Mouse (Mus musculus): Measurements from ENCODE around the gene Zbtb17. TPM values are rescaled to one million over a fixed set of nuclear protein-coding genes. Genes with fewer than 3 reads are reported as not detected.

Gene Zbtb17
- polyA plus RNA-seq, 1 experiment: not detected

GRCm38 (mm10) chr4:141423288-141423687 lies 21.2 kb upstream of the Zbtb17 start:
- 74% methylated on average over 5 of the region's 5 CpGs for WGBS
- TF ChIP-seq POLR2A (IDR thresholded peaks at IDR 0.05; ENCODE audit: insufficient read depth, low read depth, low read length): no peak
- TF ChIP-seq CTCF (IDR thresholded peaks at IDR 0.05; ENCODE audit: insufficient read depth, low read depth, low read length): no peak
- Histone ChIP-seq H3K27ac (ENCODE audit: insufficient read depth, low read depth, low read length) (no peak overlapping the region), H3K4me1 (ENCODE audit: control insufficient read depth, insufficient read depth, low read length) (peaks cover 75% of the 10 kb centered on the region), H3K4me3 (ENCODE audit: insufficient read depth, low read depth, low read length) (no peak overlapping the region)

DNA sequence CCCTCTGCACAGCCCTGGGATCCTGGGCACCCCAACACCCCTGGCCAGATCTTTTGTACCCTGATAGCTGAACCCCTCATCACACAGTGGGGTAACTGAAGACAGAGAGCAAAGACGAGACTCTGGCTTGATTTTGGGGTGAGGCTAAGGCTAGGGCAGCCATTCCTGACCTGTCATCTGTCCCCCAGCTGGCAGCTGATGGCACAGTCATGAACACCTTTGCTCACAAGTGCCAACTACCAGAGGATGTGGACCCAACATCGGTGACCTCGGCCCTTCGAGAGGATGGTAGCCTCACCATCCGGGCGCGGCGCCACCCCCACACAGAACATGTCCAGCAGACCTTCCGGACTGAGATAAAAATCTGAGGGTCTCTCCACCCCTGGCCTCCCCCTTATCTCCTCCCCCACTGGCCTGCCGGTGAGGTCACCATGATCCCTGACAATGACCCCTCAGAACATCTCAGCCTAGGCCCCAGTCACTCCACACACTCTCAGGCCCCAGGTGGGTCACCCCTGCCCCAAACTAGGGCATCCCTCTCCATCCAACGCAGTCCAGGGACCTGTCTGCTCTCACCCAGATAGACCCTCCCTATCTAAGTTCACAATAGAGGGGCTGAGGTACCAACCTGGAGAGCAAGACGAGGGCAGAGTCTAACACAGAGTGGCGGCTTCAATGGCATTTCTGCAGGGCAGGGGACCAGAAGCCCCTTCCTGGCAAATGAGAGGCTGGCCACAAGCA lies 20.6 kb upstream of the Zbtb17 start:
- WGBS: 95% methylated on average over 13 of the region's 13 CpGs
- TF ChIP-seq CTCF (IDR thresholded peaks at IDR 0.05; ENCODE audit: insufficient read depth, low read depth, low read length): no peak
- no peak for TF ChIP-seq POLR2A (IDR thresholded peaks at IDR 0.05; ENCODE audit: insufficient read depth, low read depth, low read length)
- Histone ChIP-seq H3K27ac (ENCODE audit: insufficient read depth, low read depth, low read length) (peak overlapping the region; percentile 94), H3K4me1 (ENCODE audit: control insufficient read depth, insufficient read depth, low read length) (peaks cover 75% of the 10 kb centered on the region), H3K4me3 (ENCODE audit: insufficient read depth, low read depth, low read length) (no peak overlapping the region)

GRCm38 (mm10) chr4:141425484-141426479 lies 18.7 kb upstream of the Zbtb17 start:
- WGBS: 2% methylated on average over 36 of the region's 36 CpGs
- Histone ChIP-seq H3K4me3 (ENCODE audit: insufficient read depth, low read depth, low read length) (peak overlapping the region; percentile 47), H3K4me1 (ENCODE audit: control insufficient read depth, insufficient read depth, low read length) (peaks cover 59% of the 10 kb centered on the region), H3K27ac (ENCODE audit: insufficient read depth, low read depth, low read length) (peak overlapping the region; percentile 97)
- TF ChIP-seq CTCF (IDR thresholded peaks at IDR 0.05; ENCODE audit: insufficient read depth, low read depth, low read length) (no peak), POLR2A (IDR thresholded peaks at IDR 0.05; ENCODE audit: insufficient read depth, low read depth, low read length) (0 out of 2 replicates have a peak, but pooled peaks have one; percentile 25)

- Histone ChIP-seq H3K4me1 (ENCODE audit: control insufficient read depth, insufficient read depth, low read length) (peaks cover 46% of the 10 kb centered on the region), H3K4me3 (ENCODE audit: insufficient read depth, low read depth, low read length) (0 out of 2 replicates have a peak overlapping the region, but pooled peaks have one; percentile 47), H3K27ac (ENCODE audit: insufficient read depth, low read depth, low read length) (peak overlapping the region; percentile 97)
- no peak for TF ChIP-seq CTCF (IDR thresholded peaks at IDR 0.05; ENCODE audit: insufficient read depth, low read depth, low read length)
- TF ChIP-seq POLR2A (IDR thresholded peaks at IDR 0.05; ENCODE audit: insufficient read depth, low read depth, low read length): no peak
- WGBS: 67% methylated on average over 10 of the region's 10 CpGs
Observed at GRCm38 (mm10) chr4:141426796-141427745, 17.4 kb upstream of the Zbtb17 start.

DNA sequence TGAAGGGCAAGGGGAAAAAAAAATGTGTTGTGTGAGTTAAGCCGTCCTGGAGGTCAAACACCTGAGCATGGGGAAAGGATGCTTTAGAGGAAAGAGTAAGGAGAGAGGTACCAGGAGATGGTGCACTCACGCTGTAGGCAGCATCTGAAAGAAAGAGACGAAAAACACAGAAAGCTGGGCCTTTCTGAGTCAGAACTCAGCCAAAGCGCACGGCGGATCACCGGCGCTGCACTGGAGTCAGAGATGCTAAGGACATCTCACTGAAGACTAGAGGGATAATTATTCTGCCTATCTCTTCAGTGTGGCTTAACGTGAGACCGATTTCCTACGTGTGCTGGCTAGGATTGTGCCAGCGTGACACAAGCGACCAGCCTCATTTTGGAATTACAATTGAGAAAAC lies 16.5 kb upstream of the Zbtb17 start:
- no peak for TF ChIP-seq POLR2A (IDR thresholded peaks at IDR 0.05; ENCODE audit: insufficient read depth, low read depth, low read length)
- no peak for TF ChIP-seq CTCF (IDR thresholded peaks at IDR 0.05; ENCODE audit: insufficient read depth, low read depth, low read length)

GRCm38 (mm10) chr4:141429381-141429780 lies 15.1 kb upstream of the Zbtb17 start:
- WGBS: 84% methylated on average over 6 of the region's 6 CpGs
- no peak overlapping the region for H3K27ac ChIP-seq (ENCODE audit: insufficient read depth, low read depth, low read length)

More for the DNA sequence above, 16.5 kb upstream of the Zbtb17 start:
- Histone ChIP-seq H3K27ac (ENCODE audit: insufficient read depth, low read depth, low read length) (peak overlapping the region; percentile 97), H3K4me1 (ENCODE audit: control insufficient read depth, insufficient read depth, low read length) (peaks cover 39% of the 10 kb centered on the region), H3K4me3 (ENCODE audit: insufficient read depth, low read depth, low read length) (no peak overlapping the region)
- 42% methylated on average over 13 of the region's 13 CpGs for WGBS

GRCm38 (mm10) chr4:141429847-141430246 lies 14.6 kb upstream of the Zbtb17 start:
- 65% methylated on average over 9 of the region's 9 CpGs for WGBS

More at GRCm38 (mm10) chr4:141429381-141429780, 15.1 kb upstream of the Zbtb17 start:
- peaks cover 25% of the 10 kb centered on the region for H3K4me1 ChIP-seq (ENCODE audit: control insufficient read depth, insufficient read depth, low read length)
- TF ChIP-seq POLR2A (IDR thresholded peaks at IDR 0.05; ENCODE audit: insufficient read depth, low read depth, low read length) (no peak), CTCF (IDR thresholded peaks at IDR 0.05; ENCODE audit: insufficient read depth, low read depth, low read length) (no peak)
- no peak overlapping the region for H3K4me3 ChIP-seq (ENCODE audit: insufficient read depth, low read depth, low read length)

GRCm38 (mm10) chr4:141430997-141431396 lies 13.5 kb upstream of the Zbtb17 start:
- Histone ChIP-seq H3K4me1 (ENCODE audit: control insufficient read depth, insufficient read depth, low read length) (peaks cover 12% of the 10 kb centered on the region), H3K4me3 (ENCODE audit: insufficient read depth, low read depth, low read length) (no peak overlapping the region), H3K27ac (ENCODE audit: insufficient read depth, low read depth, low read length) (no peak overlapping the region)
- WGBS: 47% methylated on average over 9 of the region's 9 CpGs
- TF ChIP-seq CTCF (IDR thresholded peaks at IDR 0.05; ENCODE audit: insufficient read depth, low read depth, low read length): no peak
- no peak for TF ChIP-seq POLR2A (IDR thresholded peaks at IDR 0.05; ENCODE audit: insufficient read depth, low read depth, low read length)

More at GRCm38 (mm10) chr4:141429847-141430246, 14.6 kb upstream of the Zbtb17 start:
- Histone ChIP-seq H3K27ac (ENCODE audit: insufficient read depth, low read depth, low read length) (no peak overlapping the region), H3K4me1 (ENCODE audit: control insufficient read depth, insufficient read depth, low read length) (peaks cover 20% of the 10 kb centered on the region), H3K4me3 (ENCODE audit: insufficient read depth, low read depth, low read length) (no peak overlapping the region)
- no peak for TF ChIP-seq POLR2A (IDR thresholded peaks at IDR 0.05; ENCODE audit: insufficient read depth, low read depth, low read length)
- TF ChIP-seq CTCF (IDR thresholded peaks at IDR 0.05; ENCODE audit: insufficient read depth, low read depth, low read length): peak; percentile 30; the same call in 1 of the 2 replicates

Data from olfactory bulb, adult 2 months (tissue).